Mouse (Mus musculus) MN1 (cell line): ENCODE measurements around the gene Mfap4.
A peak's percentile ranks its signal among the peaks of the same experiment; 100 is the strongest.

Source experiments
- DNase-seq: peaks from one replicate; pipeline ENCODE4 v3.0.0-alpha.2; 2016; ENCODE audit warnings: low spot score

Mfap4 gene

DNA sequence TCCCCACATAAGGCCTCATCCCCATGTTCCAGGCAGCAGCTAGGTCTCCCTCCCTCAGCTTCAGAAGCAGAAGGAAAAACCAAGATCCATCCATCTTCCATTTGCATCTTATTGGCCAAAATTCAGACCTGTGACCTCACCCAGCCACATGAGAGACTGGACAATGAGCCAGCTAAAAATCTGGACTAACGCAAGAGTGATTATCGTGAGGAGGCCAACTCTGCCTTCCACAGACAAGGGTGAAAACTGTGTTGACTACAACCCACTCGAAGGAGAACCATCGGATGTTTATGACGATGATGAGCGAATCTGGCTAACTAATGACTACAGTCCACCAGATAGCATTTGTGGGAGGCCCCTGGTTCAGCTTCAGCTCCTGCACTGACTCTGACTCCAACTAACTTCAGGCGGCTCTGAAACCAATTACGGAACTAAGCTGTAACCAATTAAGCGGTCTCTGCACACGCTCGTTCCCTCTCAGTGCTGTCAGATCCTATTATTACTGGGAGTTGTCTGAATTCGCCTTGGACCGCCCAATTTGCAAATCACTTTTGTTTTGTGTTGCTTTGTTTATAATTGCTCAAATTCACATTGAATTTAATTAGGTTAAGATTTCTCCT, 1.9 kb upstream of the Mfap4 start:
- DNase-seq: peak; percentile 67

DNA sequence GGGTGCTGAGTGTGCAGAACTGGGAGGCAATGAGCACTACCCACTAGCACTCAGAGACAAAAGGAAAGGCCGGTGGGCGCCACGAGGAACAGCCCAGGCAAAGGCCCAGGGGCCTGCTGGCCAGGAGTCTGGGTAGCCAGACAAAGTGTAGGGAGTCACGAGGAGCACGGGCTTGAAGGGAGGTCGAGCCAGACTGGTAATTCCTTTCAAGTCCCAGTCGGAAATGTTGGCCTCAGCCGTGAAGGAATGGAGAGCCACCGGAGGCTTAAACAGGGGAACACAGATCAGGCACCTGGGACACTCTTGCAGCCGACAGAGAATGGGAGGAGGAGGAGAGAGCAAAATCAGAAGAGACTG, 997 bp upstream of the Mfap4 start:
- DNase-seq: no peak

- DNase-seq: no peak
These were observed 568 bp downstream of the Mfap4 start for GRCm38 (mm10) chr11:61485541-61486457.

DNA sequence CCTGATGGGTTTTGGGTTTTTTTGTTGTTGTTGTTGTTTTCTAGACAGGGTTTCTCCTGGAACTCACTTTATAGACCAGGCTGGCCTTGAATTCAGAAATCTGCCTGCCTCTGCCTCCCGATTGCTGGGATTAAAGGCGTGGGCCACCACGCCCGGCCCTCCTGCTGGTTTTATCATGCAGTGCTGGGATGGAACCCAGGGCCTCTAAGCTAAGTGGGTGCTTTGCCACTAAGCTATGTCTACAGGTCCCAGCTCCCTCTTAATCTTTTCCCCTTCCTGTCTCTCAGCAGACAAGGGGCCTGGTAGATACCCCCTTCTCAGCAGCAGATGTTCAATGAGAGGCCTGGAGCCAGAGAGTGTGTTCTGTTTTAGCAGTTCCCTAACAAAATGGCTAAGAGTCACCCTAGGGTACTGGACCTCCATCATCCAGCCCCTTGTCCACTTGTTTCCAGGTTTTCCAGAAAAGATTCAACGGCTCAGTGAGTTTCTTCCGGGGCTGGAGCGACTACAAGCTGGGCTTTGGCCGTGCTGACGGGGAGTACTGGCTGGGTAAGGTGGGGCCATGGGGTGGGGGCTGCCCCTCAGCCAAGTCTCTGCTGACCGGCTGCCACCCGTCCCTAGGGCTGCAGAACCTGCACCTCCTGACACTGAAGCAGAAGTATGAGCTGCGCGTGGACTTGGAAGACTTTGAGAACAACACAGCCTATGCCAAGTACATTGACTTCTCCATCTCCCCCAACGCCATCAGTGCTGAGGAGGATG, 1.4 kb downstream of the Mfap4 start:
- DNase-seq: no peak

GRCm38 (mm10) chr11:61487401-61487800, 2.2 kb downstream of the Mfap4 start:
- DNase-seq: peak; percentile 77

DNA sequence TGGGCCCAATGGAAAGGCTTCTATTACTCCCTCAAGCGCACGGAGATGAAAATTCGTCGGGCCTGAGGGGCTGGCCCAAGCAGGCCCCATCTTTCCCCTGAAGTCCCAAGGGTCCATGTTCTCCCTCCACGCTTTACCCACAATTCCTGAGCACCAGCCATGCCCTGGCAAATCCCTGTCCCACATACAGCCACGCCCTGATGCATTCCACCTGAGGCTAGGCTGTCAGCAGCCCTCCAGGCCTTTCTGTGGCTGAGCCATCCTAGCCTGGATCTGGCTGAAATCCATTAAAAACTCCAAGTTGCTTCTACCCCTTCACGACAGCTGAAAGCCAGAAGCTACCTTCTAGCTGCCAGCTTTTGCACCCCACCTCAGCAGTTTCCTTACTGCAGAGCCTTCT, 2.7 kb downstream of the Mfap4 start:
- DNase-seq: no peak

- DNase-seq: no peak
These were observed 3.9 kb downstream of the Mfap4 start for GRCm38 (mm10) chr11:61489085-61489484.

GRCm38 (mm10) chr11:61489874-61490273, 4.6 kb downstream of the Mfap4 start:
- DNase-seq: no peak

- DNase-seq: no peak
These were observed 5.8 kb downstream of the Mfap4 start for GRCm38 (mm10) chr11:61490944-61491520.

- peak; percentile 20 for DNase-seq
These were observed 7.6 kb downstream of the Mfap4 start for GRCm38 (mm10) chr11:61492749-61493401.

- DNase-seq: peak; percentile 59
These were observed 8.4 kb downstream of the Mfap4 start for GRCm38 (mm10) chr11:61493525-61494128.

DNA sequence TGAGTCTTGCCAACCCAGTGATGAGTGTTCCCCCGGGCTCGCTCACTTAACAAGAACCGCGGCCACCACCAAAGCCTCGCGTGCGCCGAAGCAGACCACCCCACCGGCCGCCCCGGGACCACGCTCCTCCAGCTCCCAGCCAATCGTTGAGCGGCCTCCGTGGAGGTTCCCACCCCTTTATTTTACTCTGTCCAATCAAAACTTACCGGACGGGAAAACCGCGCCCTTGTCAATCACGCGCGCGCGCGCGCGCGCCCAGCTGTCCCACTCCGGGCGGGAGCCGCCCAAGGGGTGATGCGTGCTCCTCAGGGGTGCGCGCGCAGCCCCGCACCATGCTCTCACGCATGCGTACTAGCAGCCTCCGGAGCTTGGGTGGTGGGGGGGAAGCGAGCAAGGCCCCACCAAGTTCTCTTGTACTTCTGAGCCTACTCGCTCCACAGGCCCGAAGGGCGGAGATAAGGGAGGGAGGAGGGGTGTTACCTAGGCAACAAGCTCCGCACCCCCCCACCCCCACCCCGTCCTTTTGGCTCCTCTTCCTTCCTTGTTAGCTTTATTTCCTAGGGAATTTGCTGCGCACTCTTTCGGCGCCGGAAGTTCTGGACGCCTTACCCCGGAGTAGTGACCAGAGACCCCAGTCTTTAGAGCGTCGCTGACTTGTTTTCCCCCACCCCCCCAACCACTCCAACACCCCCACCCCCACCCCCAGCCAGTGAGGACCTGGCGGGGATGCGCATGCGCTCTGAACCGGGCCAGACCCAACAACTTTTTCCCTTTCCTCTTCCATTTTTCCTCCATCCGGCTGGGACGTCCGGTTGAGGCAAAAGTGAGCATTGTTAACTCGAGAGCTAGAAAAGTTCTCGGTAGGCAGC, 9.1 kb downstream of the Mfap4 start, which contains the start of gene Mapk7:
Gene Mapk7 (minus strand): TSS at position 278 of the 869 bp plus-strand sequence.
- DNase-seq: peak; percentile 99

- DNase-seq: no peak
These were observed 10.3 kb downstream of the Mfap4 start for GRCm38 (mm10) chr11:61495528-61495927.

- no peak for DNase-seq
These were observed 12.3 kb downstream of the Mfap4 start for GRCm38 (mm10) chr11:61497490-61497889.

- no peak for DNase-seq
These were observed 13.7 kb downstream of the Mfap4 start for GRCm38 (mm10) chr11:61498736-61499504.

DNA sequence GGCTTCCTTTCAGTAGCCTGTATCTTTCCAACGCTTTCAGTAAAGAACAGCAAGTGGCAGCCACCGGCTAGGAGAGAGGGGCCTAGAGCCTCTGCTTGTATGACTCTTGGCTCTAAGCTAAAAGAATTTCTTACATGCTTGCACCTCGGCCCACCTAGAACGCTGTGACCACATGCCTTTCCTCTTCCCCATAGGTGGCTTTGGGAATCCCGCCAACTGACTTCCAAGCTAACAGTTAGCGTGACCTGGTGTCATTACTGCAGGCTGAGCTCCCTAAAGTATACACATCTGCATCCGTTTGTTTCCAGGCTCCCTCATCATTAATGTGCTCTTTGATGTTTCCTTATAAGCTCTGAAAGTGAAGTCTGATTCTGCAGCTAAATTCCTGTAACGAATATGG, 18.7 kb downstream of the Mfap4 start:
- no peak for DNase-seq

- DNase-seq: peak; percentile 98
These were observed 19.6 kb downstream of the Mfap4 start, which contains the start of gene B9d1 for GRCm38 (mm10) chr11:61504713-61505257. B9d1 (plus strand) TSS chr11:61505144.

- no peak for DNase-seq
These were observed 29.7 kb downstream of the Mfap4 start for GRCm38 (mm10) chr11:61514953-61515352.

DNA sequence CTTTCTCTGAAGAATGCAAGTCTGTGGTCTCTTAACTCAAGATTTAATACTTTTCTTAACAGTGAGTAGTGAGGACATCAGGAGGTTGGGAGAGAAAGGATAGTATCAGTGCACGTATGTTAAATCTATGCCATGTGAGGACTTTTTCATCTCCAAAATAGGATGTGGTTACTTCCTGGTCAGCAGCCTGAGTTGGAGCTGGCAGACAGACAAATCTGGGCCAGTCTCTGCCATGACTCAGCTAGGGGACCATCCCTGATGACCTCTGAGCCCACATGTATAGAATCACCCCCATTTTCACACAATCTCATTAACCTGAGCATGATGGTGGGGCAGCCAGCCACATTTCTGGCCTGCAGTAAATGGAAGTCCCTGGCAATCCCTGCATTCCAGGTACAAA, 32.7 kb downstream of the Mfap4 start:
- no peak for DNase-seq
